Mouse (Mus musculus): ENCODE results near the gene Pfkfb2.

- TF ChIP-seq POLR2A (IDR thresholded peaks at IDR 0.05; ENCODE audit: borderline replicate concordance, low read depth, low read length) (no peak), CTCF (IDR thresholded peaks at IDR 0.05; ENCODE audit: low read depth, low read length) (no peak)
These were observed 3.9 kb upstream of the Pfkfb2 start for GRCm38 (mm10) chr1:130732706-130733658.

All from bone marrow macrophage, adult 2 months (primary cell).